Mouse (Mus musculus): ENCODE results near the gene Wdr78.

Wdr78 gene

DNA sequence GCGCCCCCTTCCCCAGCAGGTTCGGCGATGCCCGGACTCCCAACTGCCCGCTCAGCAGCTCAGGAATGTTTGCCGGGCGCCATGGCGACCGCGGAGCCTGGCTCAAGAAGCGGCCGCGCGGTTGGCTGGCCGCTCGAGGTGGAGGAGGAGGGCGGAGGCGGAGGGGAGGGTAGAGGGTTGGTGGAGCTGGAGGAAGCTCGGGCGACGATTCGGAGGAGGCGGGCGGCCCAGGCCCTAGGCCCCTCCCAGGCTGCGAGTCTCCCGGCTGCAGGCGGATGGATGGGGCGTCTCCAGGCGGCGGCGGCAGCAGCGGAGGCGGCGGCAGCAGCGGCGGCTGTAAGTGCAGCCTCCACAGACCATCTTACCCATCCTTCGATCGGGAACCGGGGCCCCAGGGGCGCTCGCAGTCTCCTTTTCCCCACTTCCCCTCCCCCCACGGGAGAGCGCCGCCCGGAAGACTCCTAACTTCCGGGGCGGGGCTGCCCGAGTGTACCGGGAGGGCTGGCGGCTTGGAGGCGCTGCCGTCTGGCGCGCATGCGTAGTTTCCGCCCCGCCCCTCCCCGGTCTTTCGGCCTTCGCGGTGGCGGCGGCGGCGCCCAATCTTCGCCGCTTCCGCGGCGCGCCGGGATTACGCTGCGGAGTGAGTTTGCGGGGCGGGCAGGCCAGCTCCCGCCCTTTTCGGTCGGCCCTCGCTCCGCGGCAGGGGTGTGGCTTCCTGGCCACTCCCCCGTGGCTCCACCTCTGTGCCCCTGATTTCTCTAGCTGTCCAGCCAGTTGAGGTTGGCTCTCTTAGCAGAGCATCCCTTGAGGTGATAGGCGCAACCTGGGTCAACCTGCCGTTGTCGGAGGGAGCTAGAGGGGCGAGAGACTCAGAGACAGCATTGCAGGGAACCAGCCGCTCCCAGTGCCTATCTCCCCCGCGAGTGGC lies at the start of gene Wdr78, which contains the start of gene Mier1:
Wdr78 (minus strand) TSS at position 372 of the 928 bp plus-strand sequence.
Mier1 (plus strand) TSS at position 207 of the 928 bp plus-strand sequence.
- peak; percentile 96 for DNase-seq (ENCODE audit: low spot score)

- DNase-seq (ENCODE audit: low spot score), result no peak
Observed at GRCm38 (mm10) chr4:103158781-103159180, 44.4 kb upstream of the Wdr78 start.

GRCm38 (mm10) chr4:103151946-103152345 lies 37.6 kb upstream of the Wdr78 start:
- no peak for DNase-seq (ENCODE audit: low spot score)

- DNase-seq (ENCODE audit: low spot score), result peak; percentile 89
Observed at GRCm38 (mm10) chr4:103146339-103146738, 32.0 kb upstream of the Wdr78 start.

- DNase-seq (ENCODE audit: low spot score), result no peak
Observed at GRCm38 (mm10) chr4:103136946-103137345, 22.6 kb upstream of the Wdr78 start.

DNA sequence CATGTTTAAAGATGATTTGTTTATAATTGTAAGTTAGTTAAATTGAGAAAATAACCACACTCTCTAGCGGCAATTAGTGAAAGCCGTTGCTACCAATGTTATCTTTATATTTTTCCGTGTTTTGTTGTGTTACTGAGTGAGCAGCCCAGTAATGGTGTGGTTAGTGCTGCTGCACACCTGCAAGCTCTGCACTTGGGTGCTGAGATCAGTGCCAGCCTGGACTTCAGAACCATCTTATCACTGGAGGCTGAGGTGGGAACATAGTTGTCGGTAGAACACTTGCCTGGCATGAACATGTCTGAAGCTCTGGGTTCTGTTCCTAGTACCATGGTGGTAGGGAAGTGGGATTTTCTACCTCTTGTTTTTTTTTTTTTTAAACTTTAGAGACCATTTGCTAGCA lies 12.2 kb upstream of the Wdr78 start:
- no peak for DNase-seq (ENCODE audit: low spot score)

- no peak for DNase-seq (ENCODE audit: low spot score)
Observed at GRCm38 (mm10) chr4:103123606-103124005, 9.3 kb upstream of the Wdr78 start.

GRCm38 (mm10) chr4:103123086-103123485 lies 8.7 kb upstream of the Wdr78 start:
- DNase-seq (ENCODE audit: low spot score), result no peak

DNA sequence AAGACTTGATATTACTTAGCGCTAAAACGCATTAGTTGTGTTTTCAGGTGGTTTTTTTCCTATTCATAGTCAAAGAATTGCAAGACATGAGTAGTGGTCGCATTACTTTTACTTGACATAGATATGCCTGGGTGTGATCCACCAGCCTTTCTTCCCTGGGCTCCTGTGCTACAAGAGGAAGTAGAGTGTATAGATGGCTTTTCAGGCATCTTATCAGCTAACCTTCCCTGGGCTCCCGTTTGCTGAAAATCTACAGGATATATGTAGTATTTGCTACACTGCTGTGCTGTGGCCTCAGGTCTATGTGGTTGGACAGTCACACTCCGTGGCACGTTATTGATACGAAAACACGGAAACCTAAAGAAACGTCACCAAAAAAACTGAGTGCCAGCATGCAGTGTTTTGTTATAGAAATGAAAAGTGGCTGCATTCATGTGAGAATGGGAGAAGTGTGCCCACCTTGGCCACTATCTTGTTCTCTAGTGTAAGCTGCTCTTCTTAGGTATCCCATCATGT lies 6.6 kb upstream of the Wdr78 start:
- DNase-seq (ENCODE audit: low spot score), result no peak

DNA sequence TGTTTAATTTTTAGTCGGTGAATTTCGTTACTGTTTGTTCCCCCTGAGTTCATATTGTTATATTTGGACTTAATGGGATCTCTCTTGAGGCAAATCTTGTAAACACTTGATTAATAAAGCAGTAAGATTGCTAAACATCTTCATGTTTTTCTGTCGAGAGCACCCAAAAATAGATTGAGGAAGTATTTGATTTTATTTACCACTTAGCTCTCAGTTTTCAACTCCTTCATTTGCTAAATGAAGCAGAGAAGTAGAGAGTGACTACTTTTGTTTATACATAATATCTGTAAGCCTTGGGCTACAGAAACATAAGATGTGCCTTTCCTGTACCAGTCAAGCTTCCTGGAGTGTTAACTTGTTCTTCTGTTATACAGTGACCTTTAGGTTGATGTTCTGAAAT lies 6.0 kb upstream of the Wdr78 start:
- no peak for DNase-seq (ENCODE audit: low spot score)

- DNase-seq (ENCODE audit: low spot score), result no peak
Observed at GRCm38 (mm10) chr4:103120028-103120384, 5.7 kb upstream of the Wdr78 start.

GRCm38 (mm10) chr4:103119229-103120027 lies 5.1 kb upstream of the Wdr78 start:
- peak; percentile 81 for DNase-seq (ENCODE audit: low spot score)

- no peak for DNase-seq (ENCODE audit: low spot score)
Observed at GRCm38 (mm10) chr4:103118888-103119228, 4.5 kb upstream of the Wdr78 start.

DNA sequence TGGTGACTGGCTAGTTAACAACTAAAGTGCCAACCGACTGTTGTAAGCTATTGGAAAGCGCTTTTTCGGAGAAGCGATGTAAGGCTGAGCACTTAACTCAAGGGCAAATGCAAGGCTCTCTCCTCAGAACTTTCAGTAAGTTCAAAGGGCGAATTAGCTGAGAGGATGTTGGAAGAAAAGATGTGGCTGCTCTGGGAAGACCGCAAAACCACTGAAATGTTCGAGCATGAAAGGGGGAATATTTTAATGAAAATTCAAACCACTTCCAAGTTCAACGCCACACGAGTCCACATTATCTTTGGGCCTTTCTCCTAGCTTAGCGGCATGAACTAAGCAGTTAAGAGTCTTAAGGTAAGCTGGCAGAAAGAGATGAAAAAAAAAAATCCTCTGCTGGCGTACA lies 953 bp downstream of the Wdr78 start:
- peak; percentile 11 for DNase-seq (ENCODE audit: low spot score)

- DNase-seq (ENCODE audit: low spot score), result no peak
Observed at GRCm38 (mm10) chr4:103112651-103113050, 1.7 kb downstream of the Wdr78 start.

DNA sequence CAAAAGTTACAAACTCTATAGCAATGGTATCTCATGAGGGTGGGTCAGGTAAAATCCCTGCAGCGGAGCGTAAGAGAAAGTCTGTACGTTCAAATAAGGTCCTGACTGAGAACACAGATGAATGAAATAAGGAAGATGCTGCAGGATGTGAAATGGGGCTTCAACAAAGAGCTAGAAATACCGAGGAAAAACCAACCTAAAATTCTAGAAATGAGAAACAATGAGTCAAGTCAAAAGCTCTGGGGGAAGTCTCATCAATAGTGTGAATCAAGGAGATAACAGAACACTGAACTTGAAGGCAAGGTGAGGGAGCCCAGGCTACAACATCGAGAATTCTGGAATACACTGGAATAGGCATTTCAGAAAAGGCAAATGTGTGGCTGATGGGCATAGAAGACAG lies 15.8 kb downstream of the Wdr78 start:
- no peak for DNase-seq (ENCODE audit: low spot score)

GRCm38 (mm10) chr4:103095921-103096320 lies 18.4 kb downstream of the Wdr78 start:
- DNase-seq (ENCODE audit: low spot score), result no peak

DNA sequence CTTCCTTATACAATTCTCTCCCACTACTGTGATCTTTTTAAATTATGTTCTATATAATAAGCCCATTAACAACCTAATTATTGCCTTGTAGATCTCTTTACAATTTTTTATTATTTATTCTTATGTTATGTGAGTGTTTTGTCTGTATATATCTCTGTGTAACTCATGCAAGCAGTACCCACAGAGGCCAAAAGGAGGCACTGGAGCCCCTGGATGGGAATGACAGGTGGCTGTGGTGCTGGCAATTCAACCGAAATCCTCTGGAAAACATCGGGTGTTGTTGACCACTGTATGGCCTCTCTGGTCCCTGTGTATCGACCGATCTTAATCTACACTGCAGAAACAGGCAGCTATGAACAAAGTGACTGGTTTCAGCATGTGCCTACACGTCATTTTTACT lies 29.1 kb downstream of the Wdr78 start:
- no peak for DNase-seq (ENCODE audit: low spot score)

- DNase-seq (ENCODE audit: low spot score), result no peak
Observed at GRCm38 (mm10) chr4:103070631-103071030, 43.7 kb downstream of the Wdr78 start.

DNA sequence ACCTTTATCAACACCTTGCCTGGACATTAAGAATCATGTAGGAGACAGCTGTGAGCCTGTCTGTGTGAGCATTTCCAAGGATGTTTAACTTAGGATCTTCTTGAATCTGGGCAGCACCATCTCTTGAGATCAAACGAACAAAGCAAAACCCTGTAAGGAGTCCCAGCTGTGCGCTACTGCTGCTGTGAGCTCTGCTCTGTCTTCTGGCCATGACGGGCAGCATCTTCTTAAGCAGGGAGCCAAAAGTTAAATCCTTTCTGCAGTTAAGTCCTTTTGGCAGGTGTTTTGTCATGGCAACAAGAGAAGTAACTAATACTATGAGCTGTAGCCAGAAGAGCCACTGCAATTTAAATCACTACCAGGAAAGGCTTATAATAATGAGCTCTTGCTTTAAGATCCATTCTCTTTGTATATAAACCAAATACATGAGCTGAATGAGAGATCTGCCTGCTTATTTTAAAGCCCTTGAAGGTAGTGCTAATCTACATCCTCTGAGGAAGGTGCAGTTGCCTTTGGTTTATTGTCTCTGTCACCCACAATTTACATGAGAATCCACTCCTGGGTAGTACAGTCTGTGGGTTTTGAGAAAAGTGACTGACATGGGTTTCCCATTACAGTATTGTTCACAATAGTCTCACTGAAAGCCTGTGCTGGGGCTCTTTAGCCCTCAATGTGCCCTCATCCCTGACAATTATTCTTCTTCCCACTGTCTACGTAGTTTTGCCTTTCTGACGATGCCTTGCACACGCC lies 46.3 kb downstream of the Wdr78 start:
- DNase-seq (ENCODE audit: low spot score), result no peak

GRCm38 (mm10) chr4:103064976-103065375 lies 49.4 kb downstream of the Wdr78 start:
- DNase-seq (ENCODE audit: low spot score), result no peak

- no peak for DNase-seq (ENCODE audit: low spot score)
Observed at GRCm38 (mm10) chr4:103064421-103064820, 49.9 kb downstream of the Wdr78 start.

All from retina, embryonic 14.5 days (tissue).